Mouse (Mus musculus) testis, adult 2 months (tissue): Measurements from ENCODE around the gene Trem2.
A peak's percentile ranks its signal among the peaks of the same experiment; 100 is the strongest.

ENCODE experiments used
- CTCF ChIP-seq: fragments of 200-500 bp; IDR thresholded peaks from 2 replicates; pipeline ENCODE4 v1.5.1; 2012; ENCODE audit warnings: low read depth, mild to moderate bottlenecking, inconsistent platforms, low read length, moderate library complexity; ENCODE audit not compliant: control insufficient read depth, insufficient read depth, insufficient replicate concordance
- POLR2A ChIP-seq: fragments of 200-500 bp; IDR thresholded peaks from 2 replicates; pipeline ENCODE4 v1.6.1; 2012; ENCODE audit warnings: low read depth, mild to moderate bottlenecking, inconsistent platforms, low read length, moderate library complexity; ENCODE audit not compliant: control insufficient read depth

- TF ChIP-seq POLR2A: no peak
- TF ChIP-seq CTCF: peak; percentile 63; the same call in 1 of the 2 replicates
These were observed 9.3 kb upstream of the Trem2 start for GRCm38 (mm10) chr17:48336857-48337256.
